ENCODE assay signal across 29 mouse cellular contexts in genomic region chr1:187113716-187114115, GRCm38 (mm10).
"Had no signal": no experiment of that assay in that cellular context is flagged by ENCODE, and none has a peak within 500 bp of the region (broad histone marks: within the 10 kb centered on the region; RNA-seq: fewer than 3 reads in every experiment).

No protein-coding gene starts in this region.

- H3K4me3 ChIP-seq: left cerebral cortex, adult 2 months; limb, embryonic 10.5 days; limb, embryonic 12.5 days; limb, embryonic 13.5 days; limb, embryonic 15.5 days; liver, embryonic 12.5 days; liver, embryonic 13.5 days; liver, embryonic 15.5 days; lung, embryonic 15.5 days; megakaryocyte, embryonic 14.5 days; midbrain, embryonic 10.5 days; midbrain, embryonic 12.5 days; midbrain, embryonic 13.5 days; midbrain, embryonic 15.5 days; myocyte; neural tube, embryonic 12.5 days; neural tube, embryonic 13.5 days had no signal

- ATAC-seq: liver, embryonic 12.5 days; liver, postnatal 0 days; midbrain, embryonic 13.5 days; midbrain, embryonic 15.5 days; midbrain, embryonic 16.5 days had no signal

- H3K36me3 ChIP-seq: limb, embryonic 10.5 days; limb, embryonic 12.5 days; limb, embryonic 13.5 days; limb, embryonic 15.5 days; liver, embryonic 12.5 days; liver, embryonic 13.5 days; liver, embryonic 15.5 days; lung, embryonic 15.5 days; midbrain, embryonic 10.5 days; midbrain, embryonic 12.5 days; midbrain, embryonic 13.5 days; midbrain, embryonic 15.5 days; neural tube, embryonic 12.5 days; neural tube, embryonic 13.5 days had no signal

- DNase-seq: layer of hippocampus, postnatal 36 days; left cerebral cortex, postnatal 4 days; liver; liver, embryonic 13.5 days; liver, postnatal 0 days; lung, postnatal 10 days; lung, postnatal 36 days; midbrain, embryonic 14.5 days had no signal

- H3K9ac ChIP-seq: limb, embryonic 12.5 days; limb, embryonic 13.5 days; limb, embryonic 15.5 days; liver, embryonic 12.5 days; liver, embryonic 13.5 days; liver, embryonic 14.5 days; liver, embryonic 15.5 days; liver, postnatal 0 days; lung, embryonic 15.5 days; midbrain, embryonic 12.5 days; midbrain, embryonic 13.5 days; midbrain, embryonic 15.5 days; neural tube, embryonic 12.5 days; neural tube, embryonic 13.5 days had no signal

- H3K4me1 ChIP-seq: limb, embryonic 10.5 days; limb, embryonic 12.5 days; limb, embryonic 13.5 days; limb, embryonic 15.5 days; liver, embryonic 12.5 days; liver, embryonic 13.5 days; liver, embryonic 15.5 days; megakaryocyte, embryonic 14.5 days; midbrain, embryonic 10.5 days; midbrain, embryonic 12.5 days; midbrain, embryonic 13.5 days; midbrain, embryonic 15.5 days; neural tube, embryonic 12.5 days; neural tube, embryonic 13.5 days had no signal

- H3K27ac ChIP-seq: left cerebral cortex, adult 2 months; limb, embryonic 10.5 days; limb, embryonic 12.5 days; limb, embryonic 13.5 days; limb, embryonic 15.5 days; liver, embryonic 12.5 days; liver, embryonic 13.5 days; liver, embryonic 14.5 days; liver, embryonic 15.5 days; lung, embryonic 15.5 days; macrophage; midbrain, embryonic 10.5 days; midbrain, embryonic 12.5 days; midbrain, embryonic 13.5 days; midbrain, embryonic 15.5 days; neural tube, embryonic 12.5 days; neural tube, embryonic 13.5 days had no signal

- H3K9me3 ChIP-seq: limb, embryonic 10.5 days; limb, embryonic 12.5 days; limb, embryonic 13.5 days; limb, embryonic 15.5 days; liver, embryonic 12.5 days; liver, embryonic 13.5 days; liver, embryonic 15.5 days; lung, embryonic 15.5 days; midbrain, embryonic 10.5 days; midbrain, embryonic 12.5 days; midbrain, embryonic 13.5 days; midbrain, embryonic 15.5 days; neural tube, embryonic 12.5 days; neural tube, embryonic 13.5 days had no signal

- H3K4me2 ChIP-seq: limb, embryonic 12.5 days; limb, embryonic 13.5 days; limb, embryonic 15.5 days; liver, embryonic 11.5 days; liver, embryonic 12.5 days; liver, embryonic 13.5 days; liver, embryonic 15.5 days; lung, embryonic 15.5 days; midbrain, embryonic 11.5 days; midbrain, embryonic 12.5 days; midbrain, embryonic 13.5 days; midbrain, embryonic 15.5 days; neural tube, embryonic 12.5 days; neural tube, embryonic 13.5 days had no signal

- H3K27me3 ChIP-seq: limb, embryonic 12.5 days; limb, embryonic 13.5 days; limb, embryonic 15.5 days; liver, embryonic 12.5 days; liver, embryonic 13.5 days; liver, embryonic 15.5 days; lung, embryonic 15.5 days; megakaryocyte, embryonic 14.5 days; midbrain, embryonic 12.5 days; midbrain, embryonic 13.5 days; midbrain, embryonic 15.5 days; neural tube, embryonic 12.5 days had no signal
